Mouse (Mus musculus) ES-E14 (cell line): ENCODE data around the gene Tead4.

Experiments
- CHD2 ChIP-seq: IDR thresholded peaks from 2 replicates; pipeline ENCODE4 v1.6.1; 2014; ENCODE audit warnings: mild to moderate bottlenecking, low read depth, low read length, inconsistent platforms
- HCFC1 ChIP-seq: IDR thresholded peaks from 2 replicates; pipeline ENCODE4 v1.6.1; 2012; ENCODE audit warnings: low read length, inconsistent platforms, borderline replicate concordance; ENCODE audit not compliant: insufficient read depth
- MAFK ChIP-seq: IDR thresholded peaks from 2 replicates; pipeline ENCODE4 v1.6.1; 2014; ENCODE audit warnings: mild to moderate bottlenecking, low read depth, low read length, inconsistent platforms; ENCODE audit not compliant: insufficient read depth
- ZC3H11A ChIP-seq: IDR thresholded peaks from 2 replicates; pipeline ENCODE4 v1.6.1; 2012; ENCODE audit warnings: low read depth, mild to moderate bottlenecking, inconsistent platforms, low read length, borderline replicate concordance
- ZNF384 ChIP-seq: IDR thresholded peaks from 2 replicates; pipeline ENCODE4 v1.6.1; 2012; ENCODE audit warnings: low read depth, low read length, inconsistent platforms

- no peak for TF ChIP-seq ZNF384
- no peak for TF ChIP-seq MAFK
- TF ChIP-seq HCFC1 = no peak
- TF ChIP-seq CHD2 = no peak
- no peak for TF ChIP-seq ZC3H11A
These were observed 73.1 kb downstream of the Tead4 start for GRCm38 (mm10) chr6:128227438-128228017.
